In genomic region chr6:112255388-112256225, GRCm38 (mm10) we compare ENCODE assay signal across 13 mouse cellular contexts. TPM values are rescaled to one million over a fixed set of nuclear protein-coding genes. Genes with fewer than 3 reads are reported as not detected.
DNase-seq lines count a peak whose midpoint lies in the region; ATAC-seq lines count a peak whose summit lies in the region.
"Had no signal": no experiment of that assay in that cellular context is flagged by ENCODE, and none has a peak within 500 bp of the region (broad histone marks: within the 10 kb centered on the region; RNA-seq: fewer than 3 reads in every experiment).

No protein-coding gene starts in this region.

- H3K4me2 ChIP-seq in heart, embryonic 13.5 days, result no peak overlapping the region
- H3K4me2 ChIP-seq: liver, embryonic 15.5 days; neural tube, embryonic 15.5 days had no signal

- ATAC-seq in heart, embryonic 13.5 days (ENCODE audit: extremely low read depth, insufficient number of reproducible peaks, low FRiP score, low TSS enrichment), result no peak
- ATAC-seq: midbrain, embryonic 16.5 days had no signal

- no peak overlapping the region for H3K4me3 ChIP-seq in heart, embryonic 13.5 days
- H3K4me3 ChIP-seq in heart, embryonic 10.5 days, result no peak overlapping the region
- H3K4me3 ChIP-seq: hindbrain, embryonic 10.5 days; liver, embryonic 15.5 days; neural tube, embryonic 15.5 days had no signal

- WGBS in heart, embryonic 13.5 days, result 60% methylated on average over 11 of the region's 11 CpGs
- WGBS in heart, embryonic 10.5 days, result 76% methylated on average over 11 of the region's 11 CpGs

- no peaks in the 10 kb centered on the region for H3K9me3 ChIP-seq in heart, embryonic 13.5 days
- H3K9me3 ChIP-seq in heart, embryonic 10.5 days, result no peaks in the 10 kb centered on the region
- H3K9me3 ChIP-seq: hindbrain, embryonic 10.5 days; liver, embryonic 15.5 days; neural tube, embryonic 15.5 days had no signal

- no peaks in the 10 kb centered on the region for H3K36me3 ChIP-seq in heart, embryonic 13.5 days
- H3K36me3 ChIP-seq in heart, embryonic 10.5 days, result no peaks in the 10 kb centered on the region
- H3K36me3 ChIP-seq: hindbrain, embryonic 10.5 days; liver, embryonic 15.5 days; neural tube, embryonic 15.5 days had no signal

- peaks cover 19% of the 10 kb centered on the region for H3K4me1 ChIP-seq in heart, embryonic 13.5 days
- H3K4me1 ChIP-seq in heart, embryonic 10.5 days, result no peaks in the 10 kb centered on the region
- H3K4me1 ChIP-seq: hindbrain, embryonic 10.5 days; liver, embryonic 15.5 days; neural tube, embryonic 15.5 days had no signal

- peak overlapping the region; percentile 63 for H3K27ac ChIP-seq in heart, embryonic 13.5 days (replicated peaks)
- H3K27ac ChIP-seq in heart, embryonic 10.5 days, result no peak overlapping the region
- H3K27ac ChIP-seq: hindbrain, embryonic 10.5 days; liver, embryonic 15.5 days; neural tube, embryonic 15.5 days had no signal

- no peaks in the 10 kb centered on the region for H3K27me3 ChIP-seq in heart, embryonic 13.5 days (replicated peaks)
- no peaks in the 10 kb centered on the region for H3K27me3 ChIP-seq in heart, embryonic 10.5 days (ENCODE audit: insufficient read depth, poor library complexity, severe bottlenecking)
- H3K27me3 ChIP-seq: liver, embryonic 15.5 days; neural tube, embryonic 15.5 days had no signal

- DNase-seq in heart, embryonic 10.5 days (ENCODE audit: low spot score), result no peak
- DNase-seq in kidney, postnatal 14 days, result peak; percentile 36
- no peak for DNase-seq in kidney, adult 18-20 months
- DNase-seq in thymus, postnatal 25 days, result peak; percentile 31
- DNase-seq in thymus, postnatal 10 days (ENCODE audit: low spot score in 2 of 2), result no peak
- DNase-seq in right cerebral cortex, adult 18-20 months, result no peak
- DNase-seq: cerebellum, adult 2 months; gastrocnemius, postnatal 10 days had no signal

- H3K9ac ChIP-seq in heart, embryonic 13.5 days, result no peak overlapping the region
- H3K9ac ChIP-seq: liver, embryonic 15.5 days; neural tube, embryonic 15.5 days had no signal

RNA-seq across cellular contexts. Expression of gene Lmcd1, which starts 18.0 kb away (rescaled TPM):
- polyA plus RNA-seq in heart, embryonic 13.5 days (2015; fragmentation: Nextera tagmentation; extraction: Ambion mirVana), result 47.8 and 56.7 TPM in 2 replicates
- polyA plus RNA-seq in heart, embryonic 10.5 days (2016; fragmentation: Nextera tagmentation; extraction: Ambion mirVana), result 12.8 and 30.3 TPM in 2 replicates

Comparison
In these comparisons a context has a peak if more than half of its experiments do, and no peak if none do; other contexts are left out.
1. DNase-seq: peak in kidney, postnatal 14 days (single experiment) and thymus, postnatal 25 days (single experiment); none in heart, embryonic 10.5 days (single experiment), kidney, adult 18-20 months (single experiment), thymus, postnatal 10 days (0 of 2) and right cerebral cortex, adult 18-20 months (single experiment).